Mouse (Mus musculus): ENCODE measurements around the gene Slc25a33. TPM values are rescaled to one million over a fixed set of nuclear protein-coding genes. Genes with fewer than 3 reads are reported as not detected.
"Not testable (repeated sequence)": the region's sequence is repeated elsewhere in the genome, so short reads cannot be mapped to it uniquely, and the experiment has no call there.

The Slc25a33 gene
- total RNA-seq, 2 experiments from 2014 or later, result 18.3 to 31.6 TPM

- no peak for DNase-seq
These were observed 15.7 kb downstream of the Slc25a33 start for GRCm38 (mm10) chr4:149758423-149758822.

GRCm38 (mm10) chr4:149756546-149756945, 17.5 kb downstream of the Slc25a33 start:
- DNase-seq, result not testable (repeated sequence)

GRCm38 (mm10) chr4:149752836-149753235, 21.2 kb downstream of the Slc25a33 start:
- no peak for DNase-seq

- DNase-seq, result peak; percentile 50 to 73
These were observed 21.8 kb downstream of the Slc25a33 start for GRCm38 (mm10) chr4:149752124-149752799.

- DNase-seq, result no peak
These were observed 23.4 kb downstream of the Slc25a33 start for GRCm38 (mm10) chr4:149750671-149751070.

- DNase-seq, result not testable (repeated sequence)
These were observed 24.4 kb downstream of the Slc25a33 start for GRCm38 (mm10) chr4:149749663-149750015.

GRCm38 (mm10) chr4:149749003-149749662, 24.9 kb downstream of the Slc25a33 start:
- DNase-seq, result no peak

GRCm38 (mm10) chr4:149744119-149744518, 30.0 kb downstream of the Slc25a33 start:
- no peak for DNase-seq

GRCm38 (mm10) chr4:149742011-149742530, 32.0 kb downstream of the Slc25a33 start:
- no peak for DNase-seq

GRCm38 (mm10) chr4:149740301-149740700, 33.8 kb downstream of the Slc25a33 start:
- no peak for DNase-seq

GRCm38 (mm10) chr4:149739478-149739877, 34.6 kb downstream of the Slc25a33 start:
- no peak for DNase-seq

GRCm38 (mm10) chr4:149737383-149738324, 36.4 kb downstream of the Slc25a33 start, which contains the start of gene Tmem201:
Tmem201 (minus strand) TSS chr4:149738044.
- DNase-seq, result peak; percentile 94 to 97

GRCm38 (mm10) chr4:149736581-149736980, 37.5 kb downstream of the Slc25a33 start:
- peak; percentile 78 to 83 for DNase-seq

- DNase-seq, result no peak
These were observed 38.3 kb downstream of the Slc25a33 start for GRCm38 (mm10) chr4:149735624-149736250.

- no peak for DNase-seq
These were observed 39.2 kb downstream of the Slc25a33 start for GRCm38 (mm10) chr4:149734730-149735475.

GRCm38 (mm10) chr4:149734246-149734645, 39.8 kb downstream of the Slc25a33 start:
- DNase-seq, result no peak

GRCm38 (mm10) chr4:149733748-149734147, 40.3 kb downstream of the Slc25a33 start:
- no peak for DNase-seq

GRCm38 (mm10) chr4:149732800-149733199, 41.3 kb downstream of the Slc25a33 start:
- peak in 1 of 2 experiments; percentile 47 for DNase-seq

- no peak for DNase-seq
These were observed 41.8 kb downstream of the Slc25a33 start for GRCm38 (mm10) chr4:149732313-149732712.

GRCm38 (mm10) chr4:149730827-149731226, 43.2 kb downstream of the Slc25a33 start:
- DNase-seq, result no peak

GRCm38 (mm10) chr4:149728810-149729209, 45.3 kb downstream of the Slc25a33 start:
- DNase-seq, result peak; percentile 28 to 44

Measured in adrenal gland, postnatal 36 days (tissue).